Mouse (Mus musculus): Measurements from ENCODE around the gene Cphx3. TPM values are rescaled to one million over a fixed set of nuclear protein-coding genes. Genes with fewer than 3 reads are reported as not detected.

Cphx3 gene
- total RNA-seq (2023; ENCODE audit: inconsistent age): not detected in 4 replicates

DNA sequence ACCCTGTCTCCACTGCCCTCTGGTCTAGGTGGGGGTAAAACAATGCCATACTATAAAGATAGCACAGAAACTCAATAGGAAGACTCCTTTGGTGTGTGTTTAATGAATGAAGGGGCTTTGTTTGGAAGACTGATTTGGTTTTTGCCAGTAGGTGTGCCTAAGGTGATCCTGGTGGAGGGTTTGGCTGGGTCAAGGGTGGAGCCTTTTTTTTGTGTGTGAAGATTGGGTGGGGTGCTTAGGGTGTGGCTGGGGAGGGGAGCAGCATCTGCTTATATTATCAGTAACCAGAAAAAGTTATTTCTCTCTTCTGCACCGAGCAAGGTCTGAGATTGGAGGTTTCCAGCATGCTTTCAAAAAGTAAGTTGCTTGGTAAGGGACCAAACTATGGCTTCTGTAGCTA is at the start of gene Cphx3:
Gene Cphx3 (plus strand): TSS at position 301 of the 400 bp plus-strand sequence.

DNA sequence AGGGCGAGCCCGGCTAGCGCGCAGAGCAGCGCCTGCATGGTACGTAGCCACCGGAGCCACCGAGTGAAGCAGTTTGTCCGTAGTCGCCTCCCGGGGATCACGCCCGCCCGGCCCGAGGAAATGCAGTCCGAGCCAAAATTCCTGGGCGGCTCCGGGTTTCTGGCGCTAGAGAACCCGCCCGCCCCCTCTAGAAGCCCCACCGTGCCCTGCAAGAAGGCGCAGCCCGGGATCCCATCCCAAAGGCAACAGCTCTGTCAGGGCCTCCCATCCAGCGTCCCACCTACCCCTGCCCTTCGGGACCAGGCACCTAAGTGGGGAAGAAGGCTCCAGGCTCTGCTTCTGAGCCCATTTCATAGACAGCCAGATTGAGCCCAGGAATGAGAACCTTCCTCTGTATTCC is 39.5 kb upstream of the Cphx3 start, which contains the start of gene Gm9780:
Gene Gm9780 (minus strand): TSS at position 101 of the 400 bp plus-strand sequence.

DNA sequence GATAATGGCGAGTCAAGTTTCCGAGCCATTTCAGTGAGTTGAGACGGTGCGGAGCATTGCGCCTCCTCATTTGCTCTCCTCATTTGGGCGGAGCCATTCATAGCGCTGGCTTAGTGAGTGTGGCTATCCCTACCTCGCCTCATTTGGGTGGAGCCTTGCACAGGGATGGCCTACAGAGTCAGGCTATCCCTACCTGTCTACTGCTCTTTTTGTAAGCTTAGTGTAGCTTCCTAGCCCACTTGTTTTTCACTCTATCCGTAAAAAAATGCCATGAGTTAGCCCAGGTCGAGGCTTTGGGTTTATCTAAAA is 14.8 kb upstream of the Cphx3 start, which contains the start of gene Tmem254c:
Gene Tmem254c (minus strand): TSS at position 31 of the 309 bp plus-strand sequence.

DNA sequence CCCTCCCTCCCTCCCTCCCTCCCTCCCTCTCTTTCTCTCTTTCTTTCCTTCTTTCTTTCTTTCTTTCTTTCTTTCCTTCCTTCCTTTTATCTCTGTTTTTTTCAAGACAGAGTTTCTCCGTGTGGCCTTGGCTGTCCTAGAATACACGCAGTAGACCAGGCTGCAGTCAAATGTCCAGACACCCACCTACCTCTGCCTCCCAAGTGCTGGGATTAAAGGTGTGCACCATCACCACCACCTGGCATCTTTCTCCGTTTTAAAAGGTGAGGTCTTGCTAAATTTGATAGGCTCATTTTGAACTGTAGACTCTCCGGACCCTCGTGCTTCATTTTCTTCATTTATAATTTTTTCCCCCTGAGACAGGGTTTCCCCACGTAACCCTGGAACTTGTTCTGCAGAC is 881 bp upstream of the Cphx3 start, which contains the start of gene Cphx2:
Gene Cphx2 (plus strand): TSS at position 301 of the 400 bp plus-strand sequence.

GRCm38 (mm10) chr14:26118150-26118549 is 36.1 kb downstream of the Cphx3 start, which contains the start of gene Duxbl2:
TSS of gene Duxbl2 (plus strand) at chr14:26118349.

DNA sequence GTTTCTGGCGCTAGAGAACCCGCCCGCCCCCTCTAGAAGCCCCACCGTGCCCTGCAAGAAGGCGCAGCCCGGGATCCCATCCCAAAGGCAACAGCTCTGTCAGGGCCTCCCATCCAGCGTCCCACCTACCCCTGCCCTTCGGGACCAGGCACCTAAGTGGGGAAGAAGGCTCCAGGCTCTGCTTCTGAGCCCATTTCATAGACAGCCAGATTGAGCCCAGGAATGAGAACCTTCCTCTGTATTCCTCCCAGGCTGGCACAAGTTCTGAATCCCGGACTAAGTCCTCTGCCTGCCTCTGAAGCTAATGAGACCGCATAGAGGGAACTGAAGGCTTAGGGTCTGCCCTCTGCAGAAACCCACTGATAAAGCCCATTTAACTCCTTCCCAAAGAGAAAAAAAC is 100.3 kb downstream of the Cphx3 start, which contains the start of gene Plac9b:
Gene Plac9b (minus strand): TSS at position 101 of the 400 bp plus-strand sequence.

GRCm38 (mm10) chr14:26206926-26207247 is 124.8 kb downstream of the Cphx3 start, which contains the start of gene Tmem254b:
TSS of gene Tmem254b (minus strand) at chr14:26207041.

DNA sequence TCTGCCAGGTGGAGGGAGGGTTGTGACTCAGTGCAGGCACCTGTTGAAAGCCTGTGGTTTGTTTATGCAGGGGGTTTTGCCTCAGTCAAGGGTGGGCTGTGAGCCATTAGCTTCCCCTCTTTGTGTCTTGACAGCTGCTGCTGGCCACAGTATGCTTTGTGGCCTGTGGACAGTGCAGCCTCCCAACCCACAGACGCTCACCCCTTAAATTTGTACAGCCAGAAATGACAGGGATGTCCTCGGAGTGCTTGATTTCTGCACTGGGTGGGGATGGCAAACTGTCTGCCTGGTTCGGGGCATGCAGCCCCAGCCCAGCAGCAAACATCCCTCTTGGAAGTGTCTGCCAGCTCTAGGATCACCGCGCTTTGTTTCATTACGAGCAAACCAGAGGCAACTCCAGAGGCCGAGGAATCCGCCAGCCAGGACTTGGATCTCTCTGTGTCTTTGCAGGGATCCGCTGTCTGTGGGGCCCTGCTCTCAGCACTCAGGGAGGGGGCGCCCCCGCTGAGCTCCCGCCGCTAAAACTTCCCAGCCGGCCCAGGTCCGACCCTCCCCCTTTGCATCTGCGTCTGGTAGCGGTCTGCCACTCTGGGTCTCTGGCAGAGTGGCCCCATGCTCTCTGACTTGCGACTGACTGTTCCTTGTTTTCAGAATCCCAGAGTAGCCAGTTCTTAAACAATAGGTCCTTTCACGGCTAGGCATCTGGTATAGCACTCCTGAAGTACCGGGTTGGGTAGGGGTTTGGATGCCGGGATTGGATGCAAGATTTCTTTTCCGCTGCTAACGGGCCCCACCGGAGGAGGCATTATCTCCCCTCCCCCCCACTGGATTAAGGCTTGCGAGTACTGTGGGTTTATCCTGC is 175.9 kb downstream of the Cphx3 start, which contains the start of gene Duxbl3:
Gene Duxbl3 (plus strand): TSS at position 207 of the 862 bp plus-strand sequence.

Other genes starting within 250 kb of the Cphx3 start
- gene Anxa11, start 240.1 kb upstream of the Cphx3 start, total RNA-seq (2023; ENCODE audit: inconsistent age): 80.3 to 87.7 TPM (median 84.2 TPM) in 4 replicates
- not detected in 4 replicates for gene Plac9a, start 179.2 kb upstream of the Cphx3 start, total RNA-seq (2023; ENCODE audit: inconsistent age)
- 4.3 to 8.0 TPM (median 6.6 TPM) in 4 replicates for gene Tmem254a, start 154.6 kb upstream of the Cphx3 start, total RNA-seq (2023; ENCODE audit: inconsistent age)
- gene Cphx1, start 144.0 kb upstream of the Cphx3 start, total RNA-seq (2023; ENCODE audit: inconsistent age): not detected in 4 replicates
- gene Duxbl1, start 103.7 kb upstream of the Cphx3 start, total RNA-seq (2023; ENCODE audit: inconsistent age): not detected in 4 replicates
- not detected in 4 replicates for gene Gm9780, start 39.6 kb upstream of the Cphx3 start, total RNA-seq (2023; ENCODE audit: inconsistent age)
- 12.6 to 22.2 TPM (median 16.8 TPM) in 4 replicates for gene Tmem254c, start 14.9 kb upstream of the Cphx3 start, total RNA-seq (2023; ENCODE audit: inconsistent age)
- gene Cphx2, start 781 bp upstream of the Cphx3 start, total RNA-seq (2023; ENCODE audit: inconsistent age): not detected in 4 replicates
- not detected in 4 replicates for gene Duxbl2, start 36.1 kb downstream of the Cphx3 start, total RNA-seq (2023; ENCODE audit: inconsistent age)
- not detected in 4 replicates for gene Plac9b, start 100.2 kb downstream of the Cphx3 start, total RNA-seq (2023; ENCODE audit: inconsistent age)
- gene Tmem254b, start 124.7 kb downstream of the Cphx3 start, total RNA-seq (2023; ENCODE audit: inconsistent age): 5.6 to 7.9 TPM (median 6.8 TPM) in 4 replicates
- gene Duxbl3, start 175.7 kb downstream of the Cphx3 start, total RNA-seq (2023; ENCODE audit: inconsistent age): not detected in 4 replicates

Measured in B cell, adult (primary cell).